Mouse (Mus musculus): ENCODE results near the gene Glo1.

The Glo1 gene

DNA sequence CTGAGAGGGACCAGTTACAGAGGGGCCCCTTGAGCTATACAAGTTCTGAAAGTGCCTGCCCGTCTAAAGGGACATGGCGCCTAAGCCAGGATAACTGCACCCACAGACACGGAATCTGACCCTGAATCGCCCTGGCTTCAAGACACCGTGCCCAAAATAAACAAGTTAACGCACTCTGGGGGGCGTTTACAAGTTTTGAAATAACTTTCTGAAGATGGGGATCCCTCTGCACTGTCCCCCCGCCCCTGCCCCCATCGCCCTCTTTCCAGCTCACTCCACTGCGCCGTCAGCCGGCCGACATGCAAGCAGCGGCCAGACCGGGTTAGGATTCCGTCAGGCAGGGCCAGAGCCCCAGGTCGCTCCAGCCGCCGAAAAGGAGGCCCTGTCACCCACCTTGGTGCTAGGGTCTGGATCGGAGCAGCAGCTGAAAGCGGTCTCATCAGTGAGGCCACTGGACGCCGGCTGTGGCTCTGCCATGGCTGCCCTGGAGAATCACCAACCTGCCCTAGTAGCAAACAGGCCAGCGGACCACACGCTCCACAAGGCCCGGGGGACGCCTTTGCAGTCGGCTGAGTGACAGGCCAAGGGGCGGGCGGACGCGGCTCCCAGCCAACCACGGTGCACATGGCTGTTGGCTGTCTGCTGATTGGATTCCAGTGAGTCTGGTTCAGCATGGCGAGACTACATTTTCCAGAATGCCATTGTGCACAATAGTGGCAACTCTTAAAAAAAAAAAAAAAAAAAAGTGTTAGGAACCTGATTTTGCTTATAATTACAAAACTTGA, 14.4 kb downstream of the Glo1 start:
- in situ Hi-C loops (cut with MboI, MseI) = no loop called here

GRCm38 (mm10) chr17:30611221-30612074, 15.2 kb downstream of the Glo1 start:
- in situ Hi-C loops (cut with MboI, MseI) = no loop called here

DNA sequence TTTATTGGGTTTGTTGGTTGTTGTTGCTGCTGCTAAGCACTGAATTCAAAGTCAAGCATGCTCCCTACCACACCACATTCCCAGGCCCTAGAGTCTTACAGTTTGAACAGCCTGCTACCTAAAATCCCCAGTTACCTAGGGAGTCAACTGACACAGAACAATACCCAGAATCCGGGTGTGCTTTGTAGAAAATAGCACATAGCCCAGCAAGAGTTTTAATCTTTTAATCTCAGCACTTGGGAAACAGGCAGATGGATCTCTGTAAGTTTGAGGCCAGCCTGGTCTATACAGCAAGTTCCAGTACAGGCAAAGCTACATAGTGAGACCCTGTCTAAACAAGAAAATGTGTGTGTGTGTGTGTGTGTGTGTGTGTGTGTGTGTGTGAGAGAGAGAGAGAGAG, 15.9 kb downstream of the Glo1 start:
- in situ Hi-C loops (cut with MboI, MseI) = no loop called here

DNA sequence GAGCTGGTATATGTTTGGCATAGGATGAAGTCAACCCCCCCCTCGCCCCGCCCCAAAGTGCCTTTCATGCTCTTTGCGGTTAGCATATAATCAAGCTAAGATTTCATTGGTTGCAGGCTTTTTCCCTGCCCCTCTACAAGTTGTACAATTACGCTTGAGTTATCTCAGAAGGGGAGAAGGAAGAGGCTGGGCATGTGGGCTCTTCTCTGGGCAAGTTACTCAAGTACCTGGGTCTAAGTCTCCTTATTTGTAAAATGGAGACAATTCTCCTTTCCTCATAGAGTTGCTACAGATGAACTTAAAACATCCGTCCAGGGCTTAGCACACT, 16.7 kb downstream of the Glo1 start:
- in situ Hi-C loops (cut with MboI, MseI) = no loop called here

- in situ Hi-C loops (cut with MboI, MseI) = no loop called here
These were observed 17.2 kb downstream of the Glo1 start for GRCm38 (mm10) chr17:30609305-30609979.

- in situ Hi-C loops (cut with MboI, MseI) = no loop called here
These were observed 18.7 kb downstream of the Glo1 start for GRCm38 (mm10) chr17:30607909-30608495.

- in situ Hi-C loops (cut with MboI, MseI) = no loop called here
These were observed 19.3 kb downstream of the Glo1 start for GRCm38 (mm10) chr17:30607330-30607729.

GRCm38 (mm10) chr17:30606634-30607081, 20.0 kb downstream of the Glo1 start:
- in situ Hi-C loops (cut with MboI, MseI) = no loop called here

- in situ Hi-C loops (cut with MboI, MseI) = no loop called here
These were observed 20.5 kb downstream of the Glo1 start for GRCm38 (mm10) chr17:30606206-30606605.

- in situ Hi-C loops (cut with MboI, MseI) = no loop called here
These were observed 21.7 kb downstream of the Glo1 start for GRCm38 (mm10) chr17:30605001-30605400.

DNA sequence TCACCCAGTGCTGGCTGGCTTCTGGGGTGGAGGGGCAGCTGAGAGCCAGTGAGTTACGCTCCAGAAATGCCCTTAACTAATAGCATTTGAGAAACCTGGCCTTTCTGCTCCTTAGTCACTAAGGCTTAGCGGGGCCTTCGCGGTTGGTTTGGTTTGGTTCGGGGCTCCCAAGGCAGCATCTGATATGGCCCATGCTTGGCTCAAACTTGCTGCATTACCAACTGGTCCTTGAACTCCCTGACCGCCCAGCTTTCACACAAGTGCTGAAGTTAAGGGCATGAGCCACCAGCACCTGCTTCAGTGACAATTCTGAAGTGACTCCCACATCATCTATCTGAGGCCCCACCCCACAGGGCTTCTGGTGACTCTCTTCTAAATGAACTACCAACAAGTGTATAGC, 22.4 kb downstream of the Glo1 start:
- in situ Hi-C loops (cut with MboI, MseI) = no loop called here

DNA sequence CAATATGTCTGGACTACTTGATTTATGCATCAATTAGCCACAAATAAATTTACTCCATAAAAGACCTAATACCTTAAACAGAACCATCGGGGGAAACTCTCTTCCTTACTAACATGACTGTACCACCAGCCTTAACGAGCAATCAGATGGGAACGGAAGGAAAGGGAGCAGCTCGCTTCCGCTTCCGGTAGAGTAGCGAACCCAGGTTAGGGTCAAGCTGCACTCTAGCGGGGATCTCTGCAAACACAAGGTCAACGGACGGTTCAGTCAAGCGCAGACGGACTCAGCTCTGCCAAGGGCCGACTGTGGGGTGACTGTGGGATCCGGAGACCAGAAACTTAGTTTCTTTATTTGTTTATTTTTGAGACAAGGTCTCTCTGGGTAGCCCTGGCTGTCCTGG, 24.5 kb downstream of the Glo1 start:
- in situ Hi-C loops (cut with MboI, MseI) = no loop called here

DNA sequence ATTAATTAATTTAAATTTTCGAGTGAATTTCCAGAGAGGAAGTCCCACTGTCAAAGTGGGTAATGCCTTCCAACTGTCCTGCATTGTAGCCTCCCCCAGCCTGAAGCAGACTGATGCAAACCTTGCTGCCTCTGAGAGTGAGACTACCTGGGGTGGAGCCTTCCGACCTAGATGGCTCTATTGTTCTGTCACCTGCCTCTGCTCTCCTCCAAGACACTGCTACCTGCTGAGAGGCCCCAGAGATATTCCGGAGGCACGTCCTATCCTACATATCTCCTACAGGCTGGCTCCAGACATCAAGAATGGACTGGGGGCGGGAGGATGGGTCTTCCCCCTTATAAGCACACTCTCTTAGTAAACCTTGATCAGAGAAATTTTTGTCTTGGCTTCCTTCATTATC, 28.4 kb downstream of the Glo1 start:
- in situ Hi-C loops (cut with MboI, MseI) = no loop called here

GRCm38 (mm10) chr17:30597786-30598185, 28.9 kb downstream of the Glo1 start:
- in situ Hi-C loops (cut with MboI, MseI) = no loop called here

DNA sequence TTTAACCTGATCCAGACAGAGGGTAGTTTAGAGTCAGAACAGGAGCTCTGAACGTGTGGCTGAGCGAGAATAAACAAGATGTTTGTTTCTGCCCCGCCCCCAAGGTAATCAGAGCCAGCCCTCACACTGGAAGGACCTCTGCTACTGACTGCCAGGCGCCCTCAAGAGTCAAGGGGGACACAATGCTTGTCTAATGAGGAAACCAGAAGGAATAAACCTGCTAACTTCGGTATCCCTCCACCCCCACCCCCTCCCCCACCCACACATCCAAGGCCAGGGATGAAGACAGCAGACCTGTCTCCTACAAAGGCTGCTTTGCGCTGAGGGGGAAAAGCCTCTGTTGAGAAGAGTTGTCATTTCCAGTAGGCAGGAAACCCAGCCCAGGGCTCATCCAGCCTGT, 31.8 kb downstream of the Glo1 start:
- in situ Hi-C loops (cut with MboI, MseI) = no loop called here

- in situ Hi-C loops (cut with MboI, MseI) = no loop called here
These were observed 32.3 kb downstream of the Glo1 start for GRCm38 (mm10) chr17:30594407-30594806.

- in situ Hi-C loops (cut with MboI, MseI) = no loop called here
These were observed 36.1 kb downstream of the Glo1 start for GRCm38 (mm10) chr17:30590417-30591198.

GRCm38 (mm10) chr17:30583258-30584001, 43.2 kb downstream of the Glo1 start:
- in situ Hi-C loops (cut with MboI, MseI) = no loop called here

- in situ Hi-C loops (cut with MboI, MseI) = no loop called here
These were observed 44.4 kb downstream of the Glo1 start for GRCm38 (mm10) chr17:30582313-30582712.

DNA sequence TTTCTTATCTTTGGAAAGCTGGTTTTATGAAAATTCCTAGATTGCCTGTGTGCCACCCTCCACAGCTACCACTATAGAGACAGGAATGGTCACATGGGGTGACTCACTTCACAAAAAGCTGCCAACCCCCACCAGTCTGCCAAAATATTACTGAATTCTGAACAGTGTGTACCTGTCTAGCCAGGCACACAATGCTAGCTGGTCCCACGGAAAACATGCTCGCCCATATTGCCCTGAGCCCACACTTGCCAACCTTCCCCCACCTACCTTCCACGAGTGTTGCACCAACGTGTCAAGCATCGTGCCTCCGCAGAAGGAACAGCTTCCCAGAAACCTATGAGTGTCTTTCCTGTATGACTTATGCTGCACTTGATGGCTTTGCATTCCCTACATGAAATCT, 45.5 kb downstream of the Glo1 start:
- in situ Hi-C loops (cut with MboI, MseI) = no loop called here

- in situ Hi-C loops (cut with MboI, MseI) = no loop called here
These were observed 45.9 kb downstream of the Glo1 start for GRCm38 (mm10) chr17:30580781-30581180.

All from regulatory T cell (primary cell).